8 mouse cellular contexts compared by ENCODE assay signal in genomic region chr12:83988483-83988882, GRCm38 (mm10). TPM values are rescaled to one million over a fixed set of nuclear protein-coding genes. Genes with fewer than 3 reads are reported as not detected.
A peak's percentile ranks its signal among the peaks of the same experiment; 100 is the strongest.
DNase-seq lines count a peak whose midpoint lies in the region; ATAC-seq and TF ChIP-seq lines count a peak whose summit lies in the region.

No protein-coding gene starts in this region.

- no peaks in the 10 kb centered on the region for H3K9me3 ChIP-seq in hindbrain, embryonic 15.5 days

- peak overlapping the region; percentile 74 for H3ac ChIP-seq in myocyte (ENCODE audit: control insufficient read depth, insufficient read length)

- peaks cover 15% of the 10 kb centered on the region for H3K79me2 ChIP-seq in myocyte (ENCODE audit: control insufficient read depth, insufficient read depth)

- H3K36me3 ChIP-seq in hindbrain, embryonic 15.5 days, result no peaks in the 10 kb centered on the region
- peaks cover 12% of the 10 kb centered on the region for H3K36me3 ChIP-seq in myocyte (ENCODE audit: control insufficient read depth, insufficient read depth)

- no peak for TF ChIP-seq POLR2A in brain, embryonic 14.5 days (IDR thresholded peaks at IDR 0.05; ENCODE audit: borderline replicate concordance, extremely low read depth, insufficient read depth, insufficient read length, poor library complexity, severe bottlenecking)
- TF ChIP-seq POLR2A in myocyte (IDR thresholded peaks at IDR 0.05; ENCODE audit: insufficient read length, low read depth), result no peak

- H3K4me2 ChIP-seq in hindbrain, embryonic 15.5 days, result peak overlapping the region; percentile 62
- peak overlapping the region; percentile 71 for H3K4me2 ChIP-seq in myocyte (ENCODE audit: low read depth)

- DNase-seq in layer of hippocampus, adult 2 months (ENCODE audit: low spot score in 2 of 2), result no peak
- DNase-seq in layer of hippocampus, postnatal 36 days, result no peak
- DNase-seq in brain, embryonic 14.5 days (ENCODE audit: low read depth), result peak; percentile 29
- DNase-seq in cerebellum, adult 11 months, result no peak
- DNase-seq in frontal cortex, adult 2 months (ENCODE audit: extremely low spot score in 1 of 2, low spot score in 1 of 2), result no peak
- no peak for DNase-seq in layer of hippocampus, adult 8-10 months (ENCODE audit: low spot score in 2 of 2)

- ATAC-seq in hindbrain, embryonic 15.5 days (ENCODE audit: low FRiP score, low read depth), result no peak

- no peak for TF ChIP-seq CTCF in layer of hippocampus, adult 2 months (conservative IDR thresholded peaks at IDR 0.05)
- no peak for TF ChIP-seq CTCF in brain, embryonic 14.5 days (IDR thresholded peaks at IDR 0.05; ENCODE audit: borderline replicate concordance, extremely low read depth, insufficient read depth, insufficient read length)

- peak overlapping the region; percentile 96 for H3K27ac ChIP-seq in layer of hippocampus, adult 2 months
- peak overlapping the region; percentile 91 for H3K27ac ChIP-seq in hindbrain, embryonic 15.5 days (replicated peaks)

- H3K4me3 ChIP-seq in layer of hippocampus, adult 2 months, result peak overlapping the region; percentile 77
- H3K4me3 ChIP-seq in hindbrain, embryonic 15.5 days, result peak overlapping the region; percentile 60
- H3K4me3 ChIP-seq in myocyte, result peak overlapping the region; percentile 89

- H3K9ac ChIP-seq in hindbrain, embryonic 15.5 days, result peak overlapping the region; percentile 72

- 76% methylated on average over 4 of the region's 4 CpGs for WGBS in hindbrain, embryonic 15.5 days

- H3K27me3 ChIP-seq in hindbrain, embryonic 15.5 days, result no peaks in the 10 kb centered on the region
- H3K27me3 ChIP-seq in myocyte (ENCODE audit: control insufficient read depth, insufficient read depth, insufficient read length), result no peaks in the 10 kb centered on the region

- H3K4me1 ChIP-seq in hindbrain, embryonic 15.5 days (replicated peaks), result peaks cover 9% of the 10 kb centered on the region

TF ChIP-seq in myocyte, 11 proteins besides CTCF, POLR2A, EP300 and RAD21:
- TF ChIP-seq MAX (IDR thresholded peaks at IDR 0.05; ENCODE audit: low read depth) (no peak), POLR2AphosphoS2 (IDR thresholded peaks at IDR 0.05; ENCODE audit: insufficient read length, low read depth) (no peak), TCF12 (IDR thresholded peaks at IDR 0.05; ENCODE audit: insufficient read depth, poor library complexity, severe bottlenecking) (no peak), USF1 (IDR thresholded peaks at IDR 0.05; ENCODE audit: low read depth) (no peak), REST (IDR thresholded peaks at IDR 0.05; ENCODE audit: insufficient read depth, insufficient read length) (no peak), TCF3 (IDR thresholded peaks at IDR 0.05; ENCODE audit: insufficient read length, low read depth) (no peak), MYOG (IDR thresholded peaks at IDR 0.05; ENCODE audit: control insufficient read depth in 1 of 3, insufficient read depth in 1 of 3, insufficient read length in 2 of 3, low read depth in 2 of 3) (no peak), E2F4 (IDR thresholded peaks at IDR 0.05; ENCODE audit: insufficient read depth) (no peak), SRF (IDR thresholded peaks at IDR 0.05; ENCODE audit: control insufficient read depth, insufficient read length, low read depth) (no peak), MYOD1 (IDR thresholded peaks at IDR 0.05; ENCODE audit: control insufficient read depth in 1 of 3, insufficient read length in 2 of 3, low read depth in 2 of 3) (no peak), CEBPB (IDR thresholded peaks at IDR 0.05; ENCODE audit: insufficient read depth, poor library complexity, severe bottlenecking) (no peak)

RNA-seq across cellular contexts. Expression of gene Acot2, which starts 0.8 kb away (rescaled TPM):
- 10 to 100 TPM; 16.2 to 18.1 TPM for total RNA-seq in layer of hippocampus, adult 2 months (2021)
- 10 to 100 TPM; 14.9 to 16.4 TPM for total RNA-seq in layer of hippocampus, postnatal 36 days (2021)
- polyA plus RNA-seq in brain, embryonic 14.5 days (2012; rRNA removed), result 3.1 and 4.5 TPM in 2 replicates
- polyA plus RNA-seq in hindbrain, embryonic 15.5 days (2015; fragmentation: Nextera tagmentation; extraction: Ambion mirVana), result 16.0 and 16.9 TPM in 2 replicates
- polyA plus RNA-seq in myocyte (2012; fragmentation: generic; extraction: Trizol), result 31.1 TPM
- polyA plus RNA-seq in frontal cortex, adult 2 months (2012; rRNA removed), result 7.2 and 8.7 TPM in 2 replicates
- 10 to 100 TPM; 13.3 to 15.7 (median 14.6) TPM for total RNA-seq in layer of hippocampus, adult 8-10 months (2022)

RNA-seq across cellular contexts. Expression of gene Heatr4, which starts 3.8 kb away (rescaled TPM):
- total RNA-seq in layer of hippocampus, adult 2 months (2021), result not detected
- total RNA-seq in layer of hippocampus, postnatal 36 days (2021), result not detected
- polyA plus RNA-seq in brain, embryonic 14.5 days (2012; rRNA removed), result not detected in 2 replicates
- polyA plus RNA-seq in hindbrain, embryonic 15.5 days (2015; fragmentation: Nextera tagmentation; extraction: Ambion mirVana), result not detected in 2 replicates
- not detected for polyA plus RNA-seq in myocyte (2012; fragmentation: generic; extraction: Trizol)
- 0.04 and 0.06 TPM in 2 replicates for polyA plus RNA-seq in frontal cortex, adult 2 months (2012; rRNA removed)
- under 1 TPM in 2 of 4 experiments, not detected in 2; 0.11 to 0.14 TPM for total RNA-seq in layer of hippocampus, adult 8-10 months (2022)

RNA-seq across cellular contexts. Expression of gene Acot1, which starts 20.8 kb away (rescaled TPM):
- total RNA-seq in layer of hippocampus, adult 2 months (2021), result 10 to 100 TPM; 27.0 to 28.3 TPM
- 10 to 100 TPM; 23.1 to 25.4 TPM for total RNA-seq in layer of hippocampus, postnatal 36 days (2021)
- polyA plus RNA-seq in brain, embryonic 14.5 days (2012; rRNA removed), result 45.3 and 47.0 TPM in 2 replicates
- 91.0 and 98.0 TPM in 2 replicates for polyA plus RNA-seq in hindbrain, embryonic 15.5 days (2015; fragmentation: Nextera tagmentation; extraction: Ambion mirVana)
- 0.06 TPM for polyA plus RNA-seq in myocyte (2012; fragmentation: generic; extraction: Trizol)
- polyA plus RNA-seq in frontal cortex, adult 2 months (2012; rRNA removed), result 15.6 and 15.7 TPM in 2 replicates
- 10 to 100 TPM; 21.5 to 25.1 (median 24.2) TPM for total RNA-seq in layer of hippocampus, adult 8-10 months (2022)

RNA-seq across cellular contexts. Expression of gene Riox1, which starts 38.1 kb away (rescaled TPM):
- 10 to 100 TPM; 15.0 to 15.7 TPM for total RNA-seq in layer of hippocampus, adult 2 months (2021)
- total RNA-seq in layer of hippocampus, postnatal 36 days (2021), result 10 to 100 TPM; 14.4 to 15.3 TPM
- 16.4 and 19.2 TPM in 2 replicates for polyA plus RNA-seq in brain, embryonic 14.5 days (2012; rRNA removed)
- polyA plus RNA-seq in hindbrain, embryonic 15.5 days (2015; fragmentation: Nextera tagmentation; extraction: Ambion mirVana), result 11.5 and 11.9 TPM in 2 replicates
- polyA plus RNA-seq in myocyte (2012; fragmentation: generic; extraction: Trizol), result 14.2 TPM
- 11.5 and 12.0 TPM in 2 replicates for polyA plus RNA-seq in frontal cortex, adult 2 months (2012; rRNA removed)
- total RNA-seq in layer of hippocampus, adult 8-10 months (2022), result 10 to 100 TPM; 13.9 to 17.7 (median 15.1) TPM

RNA-seq across cellular contexts. Expression of gene Acot4, which starts 49.7 kb away (rescaled TPM):
- total RNA-seq in layer of hippocampus, adult 2 months (2021), result 1 to 10 TPM; 3.2 to 3.4 TPM
- 1 to 10 TPM; 1.8 to 2.4 TPM for total RNA-seq in layer of hippocampus, postnatal 36 days (2021)
- 0.21 and 0.45 TPM in 2 replicates for polyA plus RNA-seq in brain, embryonic 14.5 days (2012; rRNA removed)
- 0.32 and 0.58 TPM in 2 replicates for polyA plus RNA-seq in hindbrain, embryonic 15.5 days (2015; fragmentation: Nextera tagmentation; extraction: Ambion mirVana)
- not detected for polyA plus RNA-seq in myocyte (2012; fragmentation: generic; extraction: Trizol)
- 1.8 and 2.0 TPM in 2 replicates for polyA plus RNA-seq in frontal cortex, adult 2 months (2012; rRNA removed)
- 1 to 10 TPM; 2.2 to 3.3 (median 2.7) TPM for total RNA-seq in layer of hippocampus, adult 8-10 months (2022)

Comparison
In these comparisons a context has a peak if more than half of its experiments do, and no peak if none do; other contexts are left out.
1. RNA of gene Acot1, which starts 20.8 kb away (polyA plus RNA-seq): 91.0 to 98.0 TPM in hindbrain, embryonic 15.5 days, 45.3 to 47.0 TPM in brain, embryonic 14.5 days and 15.6 to 15.7 TPM in frontal cortex, adult 2 months; 0.06 TPM in myocyte (single experiment); every median in the first group is over 10 times any median in the second.
2. Peak in every context shown above with its lines, with median percentiles within 50 percentile points of each other: H3K4me3 ChIP-seq.